Comparison of ENCODE assay signal across 19 mouse cellular contexts in genomic region chr9:13507822-13508188, GRCm38 (mm10).
DNase-seq lines count a peak whose midpoint lies in the region; ATAC-seq and TF ChIP-seq lines count a peak whose summit lies in the region.
"Had no signal": no experiment of that assay in that cellular context is flagged by ENCODE, and none has a peak within 500 bp of the region (broad histone marks: within the 10 kb centered on the region; RNA-seq: fewer than 3 reads in every experiment).

No protein-coding gene starts in this region.

- ATAC-seq in kidney, embryonic 15.5 days (replicated peaks; ENCODE audit: low FRiP score): no peak
- ATAC-seq in lung, embryonic 15.5 days (ENCODE audit: borderline replicate concordance, extremely low read depth, low FRiP score, low TSS enrichment): peak; percentile 16; the same call in 1 of the 2 replicates
- ATAC-seq in forebrain, embryonic 16.5 days: no peak
- ATAC-seq: forebrain, embryonic 15.5 days had no signal

- TF ChIP-seq CTCF in embryonic fibroblast, embryonic 13.5 days (IDR thresholded peaks at IDR 0.05; ENCODE audit: borderline replicate concordance, insufficient read depth, low read length): no peak

- H3K9me3 ChIP-seq in kidney, embryonic 15.5 days (replicated peaks): no peaks in the 10 kb centered on the region
- H3K9me3 ChIP-seq in lung, embryonic 15.5 days: no peaks in the 10 kb centered on the region
- no peaks in the 10 kb centered on the region for H3K9me3 ChIP-seq in forebrain, embryonic 16.5 days (ENCODE audit: control insufficient read depth, low read length)
- H3K9me3 ChIP-seq: embryonic facial prominence, embryonic 15.5 days; forebrain, embryonic 15.5 days; hindbrain, embryonic 15.5 days had no signal

- peak overlapping the region; percentile 70 for H3K27ac ChIP-seq in kidney, embryonic 15.5 days
- H3K27ac ChIP-seq in lung, embryonic 15.5 days: peak overlapping the region; percentile 46
- H3K27ac ChIP-seq in embryonic fibroblast, embryonic 13.5 days (ENCODE audit: insufficient read depth, low read length): peak overlapping the region; percentile 27; the same call in 1 of the 2 replicates
- no peak overlapping the region for H3K27ac ChIP-seq in forebrain, embryonic 16.5 days (ENCODE audit: low read length)
- H3K27ac ChIP-seq: embryonic facial prominence, embryonic 15.5 days; forebrain, embryonic 15.5 days; hindbrain, embryonic 15.5 days had no signal

- 72% methylated on average over 9 of the region's 9 CpGs for WGBS in kidney, embryonic 15.5 days
- 76% methylated on average over 9 of the region's 9 CpGs for WGBS in lung, embryonic 15.5 days
- 98% methylated on average over 9 of the region's 9 CpGs for WGBS in forebrain, embryonic 16.5 days

- H3K27me3 ChIP-seq in kidney, embryonic 15.5 days: no peaks in the 10 kb centered on the region
- no peaks in the 10 kb centered on the region for H3K27me3 ChIP-seq in lung, embryonic 15.5 days
- H3K27me3 ChIP-seq in forebrain, embryonic 16.5 days (replicated peaks; ENCODE audit: control insufficient read depth, insufficient read depth, low read length): no peaks in the 10 kb centered on the region
- H3K27me3 ChIP-seq: embryonic facial prominence, embryonic 15.5 days; forebrain, embryonic 15.5 days; hindbrain, embryonic 15.5 days had no signal

- peak; percentile 24 for DNase-seq in gastrocnemius, adult 18-20 months (ENCODE audit: low spot score)
- DNase-seq in gastrocnemius, postnatal 4 days (ENCODE audit: low spot score in 2 of 2): no peak
- DNase-seq in kidney, postnatal 14 days: no peak
- DNase-seq in lung, postnatal 14 days: no peak
- DNase-seq: adrenal gland, adult 8-10 months; cerebellum, adult 11 months; cerebellum, adult 8-10 months; cerebellum, postnatal 14 days; embryo, embryonic 11 days; gastrocnemius, postnatal 25 days; heart, postnatal 36 days had no signal

- no peak overlapping the region for H3K4me2 ChIP-seq in kidney, embryonic 15.5 days
- no peak overlapping the region for H3K4me2 ChIP-seq in lung, embryonic 15.5 days
- H3K4me2 ChIP-seq in forebrain, embryonic 16.5 days (ENCODE audit: low read length): no peak overlapping the region
- H3K4me2 ChIP-seq: embryonic facial prominence, embryonic 15.5 days; forebrain, embryonic 15.5 days; heart, embryonic 11.5 days; hindbrain, embryonic 15.5 days had no signal

- H3K4me1 ChIP-seq in kidney, embryonic 15.5 days: peaks cover 45% of the 10 kb centered on the region
- H3K4me1 ChIP-seq in lung, embryonic 15.5 days: peaks cover 26% of the 10 kb centered on the region
- H3K4me1 ChIP-seq in embryonic fibroblast, embryonic 13.5 days (ENCODE audit: control insufficient read depth, insufficient read depth, low read length): peaks cover 12% of the 10 kb centered on the region
- no peaks in the 10 kb centered on the region for H3K4me1 ChIP-seq in forebrain, embryonic 16.5 days (replicated peaks; ENCODE audit: control insufficient read depth, insufficient read depth, low read length)
- H3K4me1 ChIP-seq: forebrain, embryonic 15.5 days; hindbrain, embryonic 15.5 days had no signal

- H3K36me3 ChIP-seq in kidney, embryonic 15.5 days: no peaks in the 10 kb centered on the region
- H3K36me3 ChIP-seq in lung, embryonic 15.5 days: no peaks in the 10 kb centered on the region
- H3K36me3 ChIP-seq in forebrain, embryonic 16.5 days (ENCODE audit: control insufficient read depth, insufficient read depth): no peaks in the 10 kb centered on the region
- H3K36me3 ChIP-seq: embryonic facial prominence, embryonic 15.5 days; forebrain, embryonic 15.5 days; hindbrain, embryonic 15.5 days had no signal

- H3K4me3 ChIP-seq in kidney, embryonic 15.5 days (replicated peaks): no peak overlapping the region
- no peak overlapping the region for H3K4me3 ChIP-seq in lung, embryonic 15.5 days
- H3K4me3 ChIP-seq in embryonic fibroblast, embryonic 13.5 days (ENCODE audit: insufficient read depth, low read length): no peak overlapping the region
- no peak overlapping the region for H3K4me3 ChIP-seq in forebrain, embryonic 16.5 days (replicated peaks; ENCODE audit: low read length)
- H3K4me3 ChIP-seq: embryonic facial prominence, embryonic 15.5 days; forebrain, embryonic 15.5 days; hindbrain, embryonic 15.5 days had no signal

- no peak for TF ChIP-seq POLR2A in embryonic fibroblast, embryonic 13.5 days (IDR thresholded peaks at IDR 0.05; ENCODE audit: low read depth, low read length)

- no peak overlapping the region for H3K9ac ChIP-seq in kidney, embryonic 15.5 days
- no peak overlapping the region for H3K9ac ChIP-seq in lung, embryonic 15.5 days
- H3K9ac ChIP-seq in forebrain, embryonic 16.5 days (replicated peaks; ENCODE audit: low read depth, low read length): no peak overlapping the region
- H3K9ac ChIP-seq: embryonic facial prominence, embryonic 15.5 days; forebrain, embryonic 15.5 days; hindbrain, embryonic 15.5 days had no signal
